Mouse (Mus musculus) monocyte, adult 2 months (primary cell): Measurements from ENCODE around the gene Ism2.

Source experiments
- DNase-seq, 2 experiments: peaks; one replicate each; pipeline ENCODE4 v3.0.0; 2022; ENCODE audit warnings: low spot score in 2 of 2, low read depth in 1 of 2

Ism2 gene

DNA sequence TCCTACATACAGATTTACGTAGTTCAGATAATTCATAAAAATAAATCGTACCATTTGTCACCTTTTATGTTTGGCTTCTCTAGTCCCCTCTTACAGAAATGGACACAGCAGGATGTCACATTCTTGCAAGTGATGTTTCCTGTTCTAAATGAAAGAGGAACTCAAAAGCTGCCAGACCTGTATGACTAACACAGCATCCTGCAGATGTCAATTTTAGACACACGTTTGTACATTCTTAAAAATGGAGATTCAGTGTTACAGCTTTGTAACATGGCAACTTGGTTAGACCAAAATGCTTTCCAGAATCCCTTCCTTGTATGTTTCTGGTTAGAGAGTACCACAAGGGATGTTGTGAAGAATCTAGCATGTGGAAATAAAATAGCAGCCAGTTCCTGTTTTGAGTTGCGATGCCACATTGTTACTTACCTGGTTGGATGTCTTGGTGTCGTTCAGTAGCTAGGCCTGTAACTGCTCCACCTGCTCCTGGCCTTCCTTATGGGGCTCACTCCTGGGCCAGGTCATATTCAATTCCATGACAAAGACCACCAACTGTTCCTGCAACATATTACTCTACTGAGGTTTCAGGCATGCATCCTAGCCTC lies 62.5 kb downstream of the Ism2 start:
- no peak for DNase-seq

- DNase-seq: no peak
These were observed 69.1 kb downstream of the Ism2 start for GRCm38 (mm10) chr12:87230379-87230895.

DNA sequence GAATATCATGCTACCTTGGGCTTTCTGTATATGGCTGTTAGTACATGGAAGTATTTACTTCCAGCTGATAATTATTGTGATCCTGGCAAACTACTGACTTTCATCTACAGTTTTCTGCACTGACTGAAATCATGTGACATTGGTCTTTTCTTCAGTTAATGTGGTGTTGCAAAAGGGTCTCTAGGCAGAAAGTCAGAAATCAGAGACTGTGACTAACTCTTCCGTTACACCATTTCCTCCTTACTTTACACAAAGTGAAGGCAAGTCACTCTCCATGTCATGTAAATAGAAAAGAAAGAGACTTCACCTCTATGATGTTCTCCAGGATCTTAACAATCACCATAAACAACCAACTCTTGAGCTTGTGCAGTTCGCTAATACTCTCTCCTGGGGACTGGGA lies 69.9 kb downstream of the Ism2 start:
- no peak for DNase-seq
